Mouse (Mus musculus): ENCODE measurements at regions not wholly inside any gene's neighbourhood (a gene's known extent, or its start where the extent isn't known, plus 50 kb on each side); places are given as distances from the start of the nearest gene placed in this dataset.

DNA sequence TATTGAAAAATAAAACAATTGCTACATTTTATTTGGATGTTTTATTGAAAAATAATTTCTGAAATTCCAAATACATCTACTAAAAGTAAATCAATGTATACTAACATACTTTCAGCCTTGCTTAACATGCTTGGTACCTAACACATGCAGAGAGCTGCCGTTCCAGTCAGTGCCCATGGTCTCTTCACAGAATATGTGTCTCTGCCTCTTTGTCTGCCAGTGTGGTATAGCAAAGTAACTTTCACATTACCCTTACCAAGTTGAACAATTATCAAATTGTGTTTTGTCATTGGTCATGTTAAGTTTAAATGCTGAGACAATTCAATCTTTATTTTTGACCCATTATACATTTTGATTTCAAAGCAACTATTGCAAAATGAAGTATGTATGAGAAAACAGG is 1159.2 kb upstream of the Foxg1 start:
- 73% methylated on average over 1 of the region's 1 CpGs for WGBS
- Histone ChIP-seq H3K27me3 (ENCODE audit: poor library complexity, severe bottlenecking) (no peaks in the 10 kb centered on the region), H3K36me3 (replicated peaks) (no peaks in the 10 kb centered on the region), H3K9me3 (no peaks in the 10 kb centered on the region), H3K4me3 (no peak overlapping the region), H3K4me1 (peaks cover 22% of the 10 kb centered on the region), H3K27ac (peak overlapping the region; percentile 56; the same call in 1 of the 2 replicates)
- no peak for DNase-seq (ENCODE audit: extremely low spot score, low spot score)

DNA sequence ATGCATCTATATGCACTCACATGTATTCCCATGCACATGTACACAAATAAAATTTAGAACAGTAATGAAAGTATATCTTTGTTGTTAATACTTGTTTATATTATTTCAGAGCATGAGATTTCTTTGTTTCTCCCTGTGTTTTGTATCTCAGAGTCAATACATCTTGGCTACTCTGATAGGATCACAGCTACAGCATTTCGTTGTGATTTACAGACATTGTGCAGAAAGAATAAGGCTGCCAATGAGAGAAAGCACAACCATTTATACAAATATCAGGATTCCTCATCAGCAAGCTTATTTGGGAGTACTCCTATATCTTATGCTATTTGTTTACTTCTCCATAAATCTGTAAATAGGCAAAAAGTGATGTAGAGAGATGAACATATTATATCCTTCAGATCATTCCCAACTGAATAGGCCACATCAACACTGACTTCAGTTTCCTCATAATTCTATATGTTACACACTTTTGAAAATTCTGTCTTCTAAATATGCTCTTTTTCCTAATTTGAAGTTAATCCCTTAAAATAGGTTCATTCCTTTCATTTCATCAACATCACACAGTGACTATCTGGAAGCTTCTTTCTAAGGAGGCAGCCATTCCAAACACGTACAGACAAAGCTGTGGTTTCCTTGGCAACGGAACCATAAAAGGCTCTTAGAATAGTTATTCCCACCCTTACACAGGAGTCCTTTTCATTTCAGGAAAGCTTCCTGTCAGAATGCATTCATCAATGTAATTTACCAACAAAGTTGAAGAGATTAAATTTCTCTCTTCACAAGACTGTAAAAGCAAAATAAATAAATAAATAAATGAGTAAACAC is 1160.3 kb upstream of the Foxg1 start:
- 57% methylated on average over 3 of the region's 3 CpGs for WGBS
- peak overlapping the region; percentile 69; the same call in 1 of the 2 replicates for H3K27ac ChIP-seq
- H3K27me3 ChIP-seq (ENCODE audit: poor library complexity, severe bottlenecking): no peaks in the 10 kb centered on the region
- no peaks in the 10 kb centered on the region for H3K9me3 ChIP-seq
- no peaks in the 10 kb centered on the region for H3K36me3 ChIP-seq (replicated peaks)
- peaks cover 22% of the 10 kb centered on the region for H3K4me1 ChIP-seq
- DNase-seq (ENCODE audit: extremely low spot score, low spot score): peak; percentile 41
- H3K4me3 ChIP-seq: no peak overlapping the region

DNA sequence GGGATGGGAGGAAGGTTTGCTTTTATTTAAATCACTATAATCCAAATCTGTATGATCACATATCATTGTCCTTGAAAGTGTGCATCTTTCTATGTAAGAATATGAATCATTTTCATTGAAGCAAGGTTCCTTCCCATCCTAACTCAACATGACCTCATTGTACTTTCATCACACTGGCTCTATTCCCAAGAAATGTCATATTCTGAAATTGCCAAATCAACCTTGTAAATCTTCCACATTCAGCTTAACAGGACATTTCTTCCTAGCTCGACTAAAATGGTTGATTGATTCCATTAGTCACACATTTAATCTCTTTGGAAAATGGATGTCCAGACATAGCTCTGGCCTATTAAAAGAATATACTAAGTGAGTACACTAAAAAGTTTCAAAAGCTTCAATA is 1200.6 kb upstream of the Foxg1 start:
- no peak for DNase-seq (ENCODE audit: extremely low spot score, low spot score)
- Histone ChIP-seq H3K4me3 (no peak overlapping the region), H3K36me3 (replicated peaks) (no peaks in the 10 kb centered on the region), H3K9me3 (no peaks in the 10 kb centered on the region), H3K27ac (no peak overlapping the region), H3K27me3 (ENCODE audit: poor library complexity, severe bottlenecking) (no peaks in the 10 kb centered on the region), H3K4me1 (no peaks in the 10 kb centered on the region)
- WGBS: 78% methylated on average over 1 of the region's 1 CpGs

DNA sequence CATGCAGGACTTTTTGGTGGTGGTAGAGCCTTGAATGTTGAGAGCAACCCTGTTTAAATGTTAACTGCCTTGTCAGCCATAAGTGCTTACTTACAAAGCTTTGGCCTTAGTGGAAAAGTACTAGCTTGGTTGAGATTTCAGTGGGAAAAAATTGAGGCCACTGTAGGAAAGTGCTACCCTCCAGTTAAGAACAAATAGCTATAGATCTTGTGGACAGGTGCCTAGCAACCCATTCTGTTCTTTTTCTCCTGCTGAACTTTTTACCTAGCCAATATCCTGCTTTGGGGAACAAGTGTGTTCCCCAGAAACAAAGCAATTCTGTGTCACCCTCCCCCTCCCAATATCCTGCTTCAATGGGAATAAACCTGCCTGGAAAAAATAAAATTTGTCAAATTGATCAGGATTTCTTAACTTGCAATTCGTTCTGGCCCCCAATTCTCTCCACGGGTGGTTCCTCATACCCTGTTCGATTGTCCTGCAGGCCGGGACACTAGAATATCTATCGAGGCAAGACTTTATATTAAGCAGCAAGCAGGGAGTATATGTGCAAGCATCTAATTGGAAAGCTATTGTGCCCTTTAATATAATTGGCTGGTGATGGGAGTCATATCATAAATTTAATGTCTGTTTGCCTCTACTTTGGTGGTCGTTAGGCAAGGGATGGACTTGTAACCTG is 1208.4 kb upstream of the Foxg1 start:
- H3K36me3 ChIP-seq (replicated peaks): no peaks in the 10 kb centered on the region
- H3K4me1 ChIP-seq: no peaks in the 10 kb centered on the region
- DNase-seq (ENCODE audit: extremely low spot score, low spot score): no peak
- no peaks in the 10 kb centered on the region for H3K27me3 ChIP-seq (ENCODE audit: poor library complexity, severe bottlenecking)
- WGBS: 87% methylated on average over 6 of the region's 6 CpGs
- no peak overlapping the region for H3K27ac ChIP-seq
- H3K9me3 ChIP-seq: no peaks in the 10 kb centered on the region
- H3K4me3 ChIP-seq: no peak overlapping the region

DNA sequence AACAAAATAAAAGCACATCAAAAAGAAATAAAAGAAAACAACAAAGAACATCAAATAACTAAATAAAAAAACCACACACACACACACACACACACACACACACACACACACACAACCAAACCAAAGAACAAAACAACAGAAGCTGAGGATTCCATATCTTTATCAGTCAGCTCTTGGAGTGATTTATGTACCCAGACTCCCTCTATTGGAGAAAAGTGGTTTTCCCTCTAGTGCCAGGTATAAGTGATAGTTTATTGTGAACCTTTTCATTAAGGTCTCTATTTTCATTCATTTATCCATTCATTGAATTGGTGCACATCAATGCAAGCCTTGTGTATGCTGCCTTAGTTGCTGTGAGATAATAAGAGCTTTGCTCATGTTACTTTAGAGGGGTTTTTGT is 1236.3 kb upstream of the Foxg1 start:
- Histone ChIP-seq H3K4me3 (no peak overlapping the region), H3K9me3 (no peaks in the 10 kb centered on the region), H3K4me1 (no peaks in the 10 kb centered on the region), H3K27me3 (ENCODE audit: poor library complexity, severe bottlenecking) (no peaks in the 10 kb centered on the region), H3K27ac (no peak overlapping the region), H3K36me3 (replicated peaks) (no peaks in the 10 kb centered on the region)
- no peak for DNase-seq (ENCODE audit: extremely low spot score, low spot score)

DNA sequence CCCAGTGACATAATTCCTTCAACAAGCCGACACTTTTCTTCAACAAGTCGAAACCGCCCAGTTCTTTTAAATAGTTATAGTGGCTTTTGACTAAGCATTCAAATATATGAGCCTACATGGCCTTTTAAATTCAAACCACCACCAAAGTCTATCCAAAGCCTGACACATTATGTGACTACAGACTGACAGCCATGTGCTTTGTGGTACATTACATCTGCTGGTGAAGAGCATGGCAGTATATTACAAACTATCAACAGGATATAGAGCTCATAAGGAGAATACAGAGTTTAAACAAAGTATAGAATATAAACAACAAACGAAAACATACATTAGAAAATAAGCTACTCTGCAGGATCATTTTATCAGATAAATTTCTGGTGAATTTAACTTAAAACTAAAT is 1259.5 kb upstream of the Foxg1 start:
- Histone ChIP-seq H3K36me3 (replicated peaks) (no peaks in the 10 kb centered on the region), H3K27ac (no peak overlapping the region), H3K27me3 (ENCODE audit: poor library complexity, severe bottlenecking) (no peaks in the 10 kb centered on the region), H3K9me3 (no peaks in the 10 kb centered on the region), H3K4me3 (no peak overlapping the region), H3K4me1 (no peaks in the 10 kb centered on the region)
- no peak for DNase-seq (ENCODE audit: extremely low spot score, low spot score)
- WGBS: 90% methylated on average over 4 of the region's 4 CpGs

DNA sequence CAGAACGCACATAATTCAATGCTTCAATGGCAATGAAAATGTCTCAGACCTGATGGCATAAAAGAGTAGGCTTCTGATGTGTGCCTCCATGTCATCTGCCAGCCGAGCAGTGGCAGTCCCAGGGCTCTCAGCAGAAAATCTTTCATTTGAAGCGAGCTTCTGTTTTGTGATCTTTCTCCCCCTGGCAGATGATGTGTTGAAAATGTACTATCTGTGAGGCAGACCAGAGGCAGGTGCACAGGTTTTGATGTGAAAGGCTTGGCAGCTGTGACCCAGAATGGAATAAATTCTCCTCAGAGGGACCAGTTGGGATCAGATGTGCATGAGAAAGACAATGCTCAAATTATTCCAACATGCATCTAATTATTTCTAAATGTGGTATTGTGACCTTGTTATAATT is 1281.0 kb upstream of the Nova1 start:
- no peak overlapping the region for H3K27ac ChIP-seq
- H3K4me1 ChIP-seq: no peaks in the 10 kb centered on the region
- 90% methylated on average over 3 of the region's 3 CpGs for WGBS
- H3K27me3 ChIP-seq (ENCODE audit: poor library complexity, severe bottlenecking): no peaks in the 10 kb centered on the region
- DNase-seq (ENCODE audit: extremely low spot score, low spot score): no peak
- no peaks in the 10 kb centered on the region; the same call in 1 of the 2 replicates for H3K9me3 ChIP-seq
- H3K4me3 ChIP-seq: no peak overlapping the region
- no peaks in the 10 kb centered on the region for H3K36me3 ChIP-seq (replicated peaks)

DNA sequence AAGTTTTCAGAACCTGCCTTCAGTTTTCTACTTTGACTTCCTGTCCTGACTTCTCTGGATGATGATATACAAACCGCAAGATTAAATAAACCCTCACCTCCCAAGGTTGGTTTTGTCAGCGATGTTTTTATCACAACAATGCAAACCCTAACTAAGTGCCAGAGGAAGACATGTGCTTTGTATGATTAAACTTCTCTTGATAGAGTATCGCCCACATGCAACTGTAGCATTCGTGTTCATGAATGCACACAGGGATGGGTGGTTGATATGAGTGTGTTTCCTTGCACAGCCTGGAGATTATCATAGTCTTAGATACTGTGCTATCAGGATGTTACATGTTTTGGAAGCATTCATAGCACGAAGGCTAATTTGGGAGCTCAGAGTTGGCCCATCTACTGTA is 1268.3 kb upstream of the Nova1 start:
- H3K36me3 ChIP-seq (replicated peaks): no peaks in the 10 kb centered on the region
- no peak for DNase-seq (ENCODE audit: extremely low spot score, low spot score)
- 95% methylated on average over 5 of the region's 5 CpGs for WGBS
- H3K27ac ChIP-seq: no peak overlapping the region
- no peaks in the 10 kb centered on the region for H3K27me3 ChIP-seq (ENCODE audit: poor library complexity, severe bottlenecking)
- H3K4me3 ChIP-seq: no peak overlapping the region
- H3K9me3 ChIP-seq: no peaks in the 10 kb centered on the region
- no peaks in the 10 kb centered on the region for H3K4me1 ChIP-seq

DNA sequence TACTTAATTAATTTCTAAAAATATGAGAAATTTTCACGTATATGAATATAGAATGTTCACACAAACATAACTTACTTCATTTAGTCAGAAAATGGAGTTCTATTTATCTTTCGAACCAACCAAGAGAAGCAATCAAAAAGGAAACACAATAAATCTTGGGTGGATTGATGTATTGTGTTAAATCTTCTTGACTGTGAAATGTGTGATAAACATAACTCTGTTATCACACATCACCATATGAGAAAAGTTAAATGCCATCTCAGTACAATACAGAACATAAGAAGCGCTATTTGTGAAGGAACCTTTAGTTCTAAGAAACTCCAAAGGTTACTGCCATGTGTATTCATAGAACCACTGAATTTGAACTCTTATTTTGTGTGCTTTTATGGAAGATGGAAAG is 1264.6 kb upstream of the Nova1 start:
- no peak for DNase-seq (ENCODE audit: extremely low spot score, low spot score)
- H3K27ac ChIP-seq: no peak overlapping the region
- no peak overlapping the region for H3K4me3 ChIP-seq
- 92% methylated on average over 3 of the region's 3 CpGs for WGBS
- H3K36me3 ChIP-seq (replicated peaks): no peaks in the 10 kb centered on the region
- H3K4me1 ChIP-seq: no peaks in the 10 kb centered on the region
- no peaks in the 10 kb centered on the region for H3K9me3 ChIP-seq
- H3K27me3 ChIP-seq (ENCODE audit: poor library complexity, severe bottlenecking): no peaks in the 10 kb centered on the region

DNA sequence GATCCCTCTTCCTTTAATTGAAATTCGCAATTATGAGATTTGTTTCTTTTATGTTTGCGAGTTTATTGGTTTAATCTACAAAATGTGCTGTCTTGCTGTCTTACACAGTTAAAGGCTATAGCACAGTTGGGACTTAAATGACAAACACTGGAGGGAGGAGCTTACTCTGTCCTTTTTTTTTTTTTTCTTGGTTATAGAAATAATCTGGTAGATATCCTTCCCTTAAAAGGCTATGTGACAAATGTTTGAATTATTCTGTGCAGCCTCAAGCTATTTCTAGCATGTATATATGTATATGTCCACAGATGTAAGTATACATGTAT is 1243.9 kb upstream of the Nova1 start:
- 92% methylated on average over 2 of the region's 2 CpGs for WGBS
- no peak overlapping the region for H3K27ac ChIP-seq
- H3K4me3 ChIP-seq: no peak overlapping the region
- DNase-seq (ENCODE audit: extremely low spot score, low spot score): no peak
- no peaks in the 10 kb centered on the region for H3K4me1 ChIP-seq
- H3K36me3 ChIP-seq (replicated peaks): no peaks in the 10 kb centered on the region
- no peaks in the 10 kb centered on the region for H3K27me3 ChIP-seq (ENCODE audit: poor library complexity, severe bottlenecking)
- no peaks in the 10 kb centered on the region for H3K9me3 ChIP-seq

DNA sequence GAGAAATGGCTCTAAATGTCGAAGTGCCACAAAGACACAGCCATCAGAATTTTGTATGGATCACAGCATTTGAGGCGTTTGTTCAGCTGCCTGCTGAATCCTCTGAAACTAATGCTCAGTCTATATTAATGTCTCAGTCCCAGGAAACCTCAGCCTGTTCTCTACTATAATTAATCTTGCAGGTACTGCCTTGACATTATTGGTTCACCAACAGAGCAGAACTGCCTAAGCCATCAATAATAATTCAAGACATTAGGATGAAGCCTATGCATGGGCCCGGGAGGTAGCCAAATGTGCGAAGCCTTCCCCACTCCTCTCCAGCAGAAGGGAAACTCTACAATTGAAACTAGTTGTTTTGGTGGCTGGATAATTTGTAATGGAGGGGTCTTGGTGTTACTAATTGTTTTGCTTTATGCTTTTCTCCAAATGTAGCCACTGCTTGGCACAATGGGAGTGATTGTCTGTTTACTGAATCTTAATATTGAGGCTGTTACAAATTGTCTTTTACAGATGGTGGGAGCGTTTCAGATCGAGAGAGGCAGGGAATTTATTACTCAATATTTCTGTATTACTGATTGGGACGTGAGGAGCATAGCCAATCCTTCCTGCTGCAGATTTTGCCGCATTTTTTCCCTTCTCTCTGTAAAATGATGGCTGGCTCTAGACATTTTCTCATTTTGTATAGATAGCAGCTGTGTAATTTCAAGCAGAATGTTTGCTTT is 1243.3 kb upstream of the Nova1 start:
- Histone ChIP-seq H3K27me3 (ENCODE audit: poor library complexity, severe bottlenecking) (no peaks in the 10 kb centered on the region), H3K27ac (no peak overlapping the region), H3K4me3 (no peak overlapping the region), H3K36me3 (replicated peaks) (no peaks in the 10 kb centered on the region), H3K9me3 (no peaks in the 10 kb centered on the region), H3K4me1 (no peaks in the 10 kb centered on the region)
- no peak for DNase-seq (ENCODE audit: extremely low spot score, low spot score)
- WGBS: 88% methylated on average over 8 of the region's 8 CpGs

DNA sequence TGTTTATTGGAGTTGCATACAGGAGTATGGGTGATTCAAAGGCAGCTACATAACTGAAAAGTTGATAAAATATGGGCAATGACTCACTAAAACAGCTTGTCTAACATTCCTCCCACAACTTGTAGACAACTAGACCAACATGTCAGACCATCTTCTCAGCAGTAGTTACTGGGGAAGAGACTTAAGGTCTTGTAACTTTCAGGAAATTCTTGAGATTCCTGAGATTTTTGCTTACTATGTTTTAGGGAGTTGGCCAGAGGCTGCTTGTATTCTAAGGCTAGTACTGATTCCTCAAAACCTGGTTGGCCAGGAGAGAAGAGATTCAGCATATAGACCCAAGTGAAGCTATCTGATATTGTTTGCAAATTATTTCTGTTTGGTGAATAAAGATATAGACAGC is 1201.7 kb upstream of the Nova1 start:
- Histone ChIP-seq H3K36me3 (replicated peaks) (no peaks in the 10 kb centered on the region), H3K4me3 (no peak overlapping the region), H3K9me3 (no peaks in the 10 kb centered on the region), H3K27me3 (ENCODE audit: poor library complexity, severe bottlenecking) (no peaks in the 10 kb centered on the region), H3K27ac (no peak overlapping the region), H3K4me1 (no peaks in the 10 kb centered on the region)
- no peak for DNase-seq (ENCODE audit: extremely low spot score, low spot score)

DNA sequence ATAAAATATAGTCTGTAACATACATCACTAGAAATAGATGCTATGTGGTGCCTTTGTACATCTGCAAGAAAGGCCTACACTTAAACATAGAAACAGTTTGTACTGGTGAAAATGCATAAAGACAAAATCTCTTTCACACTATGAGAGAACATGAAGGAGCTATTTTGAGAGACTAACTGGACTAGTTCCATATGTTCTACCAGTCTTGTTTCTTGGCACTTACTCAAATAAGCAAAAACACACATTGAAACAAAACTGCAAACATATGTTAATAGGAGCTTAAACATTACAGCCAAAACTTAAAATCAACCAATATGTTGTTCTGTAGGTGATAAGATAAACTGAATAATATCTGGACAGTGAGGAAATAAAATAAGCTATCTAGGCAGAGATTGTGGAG is 1157.1 kb upstream of the Nova1 start:
- DNase-seq (ENCODE audit: extremely low spot score, low spot score): no peak
- H3K9me3 ChIP-seq: no peaks in the 10 kb centered on the region
- H3K27me3 ChIP-seq (ENCODE audit: poor library complexity, severe bottlenecking): no peaks in the 10 kb centered on the region
- H3K4me1 ChIP-seq: no peaks in the 10 kb centered on the region
- no peak overlapping the region for H3K27ac ChIP-seq
- H3K36me3 ChIP-seq (replicated peaks): no peaks in the 10 kb centered on the region
- no peak overlapping the region for H3K4me3 ChIP-seq
